Mouse (Mus musculus): ENCODE data around the gene Mpzl1.

DNA sequence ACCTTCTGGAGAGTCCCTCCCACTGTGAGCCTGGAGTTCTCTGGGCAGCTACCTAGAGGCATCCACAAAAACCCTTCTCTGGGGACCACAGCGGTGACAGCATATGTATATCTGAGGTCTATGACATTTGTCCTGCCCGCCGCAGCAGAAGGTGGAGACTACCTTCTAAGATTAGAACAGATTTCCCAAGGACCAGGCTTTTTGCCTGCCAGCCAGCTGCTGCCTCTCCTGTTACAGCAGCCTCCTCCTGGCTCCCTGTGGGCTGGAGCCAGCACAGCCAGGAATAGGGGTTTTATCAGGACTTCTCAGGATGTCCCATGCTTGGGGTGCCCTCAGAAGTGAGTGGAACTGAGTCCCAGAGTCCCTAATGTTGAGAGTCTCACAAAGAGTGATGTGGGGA is 42.7 kb upstream of the Mpzl1 start:
- TF ChIP-seq CTCF (IDR thresholded peaks at IDR 0.05; ENCODE audit: low read depth) (no peak), EP300 (IDR thresholded peaks at IDR 0.05; ENCODE audit: low read depth) (no peak)

Data from liver, embryonic 14.5 days (tissue).